Mouse (Mus musculus): ENCODE measurements around the gene Calcoco1.

DNA sequence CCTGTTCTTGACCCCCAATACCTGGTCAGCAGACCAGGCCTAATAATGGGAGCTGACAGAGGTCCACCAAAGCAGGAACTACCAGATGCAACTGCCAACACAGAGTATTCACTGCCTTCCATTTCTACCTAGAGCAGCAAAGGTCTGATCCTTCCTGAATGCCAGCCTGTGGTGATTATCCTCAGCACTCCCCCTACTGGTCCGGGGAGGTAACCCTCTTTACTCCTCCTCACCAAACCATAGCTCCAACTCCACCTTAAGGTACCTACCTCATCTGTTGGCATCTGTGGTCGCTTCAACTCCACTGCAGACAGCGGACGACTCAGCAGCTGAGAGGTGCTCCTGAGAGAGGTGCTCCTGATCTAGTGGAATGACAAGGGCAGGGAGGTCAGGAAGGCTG, 56.5 kb downstream of the Calcoco1 start:
- TF ChIP-seq CTCF (IDR thresholded peaks at IDR 0.05; ENCODE audit: low read depth) (peak; percentile 79), EP300 (IDR thresholded peaks at IDR 0.05; ENCODE audit: low read depth) (no peak)

All from heart, postnatal 0 days (tissue).